Mouse (Mus musculus) liver, embryonic 14.5 days (tissue): Measurements from ENCODE around the gene Aldh6a1.

Source experiments
- CTCF ChIP-seq: IDR thresholded peaks from 2 replicates; pipeline ENCODE4 v1.5.1; 2016; ENCODE audit warnings: antibody characterized with exemption, low read depth, control low read depth
- EP300 ChIP-seq: IDR thresholded peaks from 2 replicates; pipeline ENCODE4 v1.6.1; 2016; ENCODE audit warnings: antibody characterized with exemption, low read depth

DNA sequence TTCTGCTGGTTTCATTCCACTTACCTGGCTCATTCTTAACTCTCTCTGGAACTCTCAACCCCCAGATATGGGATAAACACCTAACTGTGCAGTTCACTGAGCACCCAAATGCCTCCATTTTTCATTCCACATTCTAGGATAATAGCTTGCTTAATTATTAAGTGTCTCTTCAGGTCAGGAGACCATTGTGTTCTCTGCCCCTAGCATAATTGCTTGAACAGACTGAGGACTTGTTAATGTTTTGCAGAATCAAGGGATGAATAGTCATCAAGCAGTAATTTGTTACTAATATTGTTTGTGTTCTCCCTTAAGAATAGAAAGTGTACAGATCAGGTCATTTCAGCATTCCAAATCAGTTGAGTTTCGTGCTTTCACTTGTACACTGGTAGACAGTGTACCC is 3.4 kb downstream of the Aldh6a1 start:
- no peak for TF ChIP-seq EP300
- TF ChIP-seq CTCF: no peak
